Mouse (Mus musculus): Measurements from ENCODE around the gene Noxo1. TPM values are rescaled to one million over a fixed set of nuclear protein-coding genes. Genes with fewer than 3 reads are reported as not detected.

Noxo1 gene
- total RNA-seq, 2 experiments from 2014 or later: 1.6 to 1.9 TPM

DNA sequence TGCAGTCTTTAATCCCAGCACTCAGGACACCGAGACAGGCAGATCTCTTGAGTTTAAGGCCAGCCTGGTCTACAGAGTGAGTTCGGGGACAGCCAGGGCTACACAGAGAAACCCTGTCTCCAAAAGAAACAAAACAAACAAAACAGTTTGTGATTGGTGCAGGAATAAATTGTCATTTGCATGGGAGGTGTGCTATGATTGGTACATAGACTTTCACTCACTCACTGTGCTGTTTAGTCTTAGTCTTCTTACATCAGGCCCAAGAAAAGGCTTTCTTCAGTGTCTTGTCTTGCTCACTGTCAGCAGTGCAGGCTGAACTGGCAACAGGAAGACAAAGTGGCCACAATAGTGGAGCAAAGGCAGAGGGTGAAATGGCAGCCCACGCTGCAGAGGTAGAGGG lies 48.3 kb downstream of the Noxo1 start:
- DNase-seq: no peak

- peak; percentile 80 for DNase-seq
Measured at GRCm38 (mm10) chr17:24745526-24746497, 49.8 kb downstream of the Noxo1 start.

DNA sequence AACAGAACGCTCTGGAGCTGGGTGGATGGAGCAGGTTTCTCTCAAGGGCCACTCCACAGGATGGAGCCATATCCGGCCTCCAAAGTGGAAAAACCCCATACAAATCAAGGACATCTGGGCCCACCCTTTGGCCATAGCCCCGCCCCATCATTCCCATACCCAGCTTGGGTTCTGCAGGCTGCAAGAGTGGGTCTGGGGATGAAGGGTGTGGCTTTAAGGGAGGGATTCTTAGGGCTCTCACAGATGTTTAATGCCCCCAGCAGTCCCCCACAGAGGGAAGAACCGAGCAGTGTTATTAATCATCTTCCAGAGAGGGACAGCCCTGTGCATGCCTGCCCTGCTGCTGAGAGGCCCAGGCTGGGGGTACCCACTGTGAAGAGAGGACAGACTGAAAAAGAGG lies 51.0 kb downstream of the Noxo1 start:
- DNase-seq: no peak

Other genes starting within 250 kb of the Noxo1 start
- gene E4f1, start 225.9 kb upstream of the Noxo1 start, total RNA-seq (2021): 10 to 100 TPM; 10.8 to 17.3 TPM
- 10 to 100 TPM; 34.1 to 39.2 TPM for gene Pgp, start 225.8 kb upstream of the Noxo1 start, total RNA-seq (2021)
- under 1 TPM; 0.65 to 0.73 TPM for gene Bricd5, start 222.3 kb upstream of the Noxo1 start, total RNA-seq (2021)
- gene Mlst8, start 217.2 kb upstream of the Noxo1 start, total RNA-seq (2021): 10 to 100 TPM; 10.8 to 12.1 TPM
- gene Caskin1, start 207.6 kb upstream of the Noxo1 start, total RNA-seq (2021): under 1 TPM; 0.56 to 0.68 TPM
- 10 to 100 TPM; 47.2 to 60.9 TPM for gene Traf7, start 168.3 kb upstream of the Noxo1 start, total RNA-seq (2021)
- gene Rab26, start 162.0 kb upstream of the Noxo1 start, total RNA-seq (2021): under 1 TPM; 0.18 to 0.47 TPM
- gene Pkd1, start 146.4 kb upstream of the Noxo1 start, total RNA-seq (2021): 10 to 100 TPM; 34.6 to 49.1 TPM
- gene Tsc2, start 63.6 kb upstream of the Noxo1 start, total RNA-seq (2021): 10 to 100 TPM; 51.7 to 61.1 TPM
- 1 to 10 TPM; 4.3 TPM for gene Nthl1, start 63.6 kb upstream of the Noxo1 start, total RNA-seq (2021)
- gene Slc9a3r2, start 45.9 kb upstream of the Noxo1 start, total RNA-seq (2021): 10 to 100 TPM; 30.1 to 33.4 TPM
- not detected for gene Npw, start 37.8 kb upstream of the Noxo1 start, total RNA-seq (2021)
- gene Zfp598, start 26.5 kb upstream of the Noxo1 start, total RNA-seq (2021): 10 to 100 TPM; 18.0 to 21.0 TPM
- under 1 TPM; 0.16 to 0.52 TPM for gene Syngr3, start 6.3 kb upstream of the Noxo1 start, total RNA-seq (2021)
- 10 to 100 TPM; 22.2 to 24.6 TPM for gene Gfer, start 78 bp upstream of the Noxo1 start, total RNA-seq (2021)
- 10 to 100 TPM; 16.7 to 19.4 TPM for gene Tbl3, start 11.4 kb downstream of the Noxo1 start, total RNA-seq (2021)
- gene Rnf151, start 21.8 kb downstream of the Noxo1 start, total RNA-seq (2021): not detected
- 100 to 1,000 TPM; 732 to 736 TPM for gene Rps2, start 21.9 kb downstream of the Noxo1 start, total RNA-seq (2021)
- 100 to 1,000 TPM; 400 to 516 TPM for gene Ndufb10, start 28.2 kb downstream of the Noxo1 start, total RNA-seq (2021)
- 100 to 1,000 TPM; 593 to 752 TPM for gene Rpl3l, start 31.6 kb downstream of the Noxo1 start, total RNA-seq (2021)
- gene Msrb1, start 40.4 kb downstream of the Noxo1 start, total RNA-seq (2021): 100 to 1,000 TPM; 127 to 132 TPM
- under 1 TPM in 1 of 2 experiments, not detected in 1; 0.32 TPM for gene Hs3st6, start 56.8 kb downstream of the Noxo1 start, total RNA-seq (2021)
- gene Meiob, start 108.1 kb downstream of the Noxo1 start, total RNA-seq (2021): not detected
- gene Hagh, start 143.9 kb downstream of the Noxo1 start, total RNA-seq (2021): 10 to 100 TPM; 78.0 to 86.1 TPM
- gene Fahd1, start 154.1 kb downstream of the Noxo1 start, total RNA-seq (2021): 10 to 100 TPM; 30.7 to 33.6 TPM
- gene Igfals, start 169.8 kb downstream of the Noxo1 start, total RNA-seq (2021): 1 to 10 TPM; 3.6 to 7.0 TPM
- gene Nubp2, start 190.1 kb downstream of the Noxo1 start, total RNA-seq (2021): 10 to 100 TPM; 15.0 to 18.5 TPM
- gene Spsb3, start 190.4 kb downstream of the Noxo1 start, total RNA-seq (2021): 10 to 100 TPM; 28.2 to 30.4 TPM
- gene Eme2, start 198.9 kb downstream of the Noxo1 start, total RNA-seq (2021): 10 to 100 TPM; 12.0 to 20.8 TPM
- 100 to 1,000 TPM; 108 to 121 TPM for gene Mrps34, start 198.9 kb downstream of the Noxo1 start, total RNA-seq (2021)
- 10 to 100 TPM; 13.5 to 14.7 TPM for gene Nme3, start 200.3 kb downstream of the Noxo1 start, total RNA-seq (2021)
- gene Mapk8ip3, start 240.7 kb downstream of the Noxo1 start, total RNA-seq (2021): 10 to 100 TPM; 23.5 to 37.8 TPM

Measured in gastrocnemius, postnatal 10 days (tissue).